Mouse (Mus musculus) cortical plate, adult 2 months (tissue): ENCODE measurements around the gene Rbms2.

Experiments used
- CTCF ChIP-seq: fragments of 200-500 bp; IDR thresholded peaks from 2 replicates; pipeline ENCODE4 v1.5.1; 2011; ENCODE audit warnings: mild to moderate bottlenecking, control low read depth, low read length; ENCODE audit not compliant: insufficient read depth; ENCODE audit errors: extremely low read depth
- POLR2A ChIP-seq: fragments of 200-500 bp; IDR thresholded peaks from 2 replicates; pipeline ENCODE4 v1.6.1; 2011; ENCODE audit warnings: mild to moderate bottlenecking, low read length, control low read depth; ENCODE audit not compliant: insufficient read depth; ENCODE audit errors: extremely low read depth

- TF ChIP-seq CTCF = no peak
- TF ChIP-seq POLR2A = no peak
Observed at GRCm38 (mm10) chr10:128110103-128110761, 69.9 kb downstream of the Rbms2 start.
